Mouse (Mus musculus) ES-CJ7 (cell line): ENCODE data around the gene Bicdl1.
A peak's percentile ranks its signal among the peaks of the same experiment; 100 is the strongest.

Source experiments
- DNase-seq: peaks from one replicate; pipeline ENCODE4 v3.0.0; 2011; ENCODE audit warnings: low read depth, low spot score

Bicdl1 gene

GRCm38 (mm10) chr5:115726019-115726418, 5.4 kb downstream of the Bicdl1 start:
- DNase-seq, result no peak

GRCm38 (mm10) chr5:115724422-115724821, 7.0 kb downstream of the Bicdl1 start:
- no peak for DNase-seq

GRCm38 (mm10) chr5:115722188-115722959, 9.0 kb downstream of the Bicdl1 start:
- no peak for DNase-seq

GRCm38 (mm10) chr5:115720761-115721160, 10.7 kb downstream of the Bicdl1 start:
- DNase-seq, result no peak

GRCm38 (mm10) chr5:115717693-115718092, 13.7 kb downstream of the Bicdl1 start:
- no peak for DNase-seq

- DNase-seq, result no peak
Measured at GRCm38 (mm10) chr5:115717106-115717505, 14.3 kb downstream of the Bicdl1 start.

GRCm38 (mm10) chr5:115716426-115716825, 15.0 kb downstream of the Bicdl1 start:
- no peak for DNase-seq

GRCm38 (mm10) chr5:115714761-115715160, 16.7 kb downstream of the Bicdl1 start:
- DNase-seq, result no peak

GRCm38 (mm10) chr5:115712487-115712886, 18.9 kb downstream of the Bicdl1 start:
- DNase-seq, result no peak

GRCm38 (mm10) chr5:115711636-115712419, 19.6 kb downstream of the Bicdl1 start:
- no peak for DNase-seq

GRCm38 (mm10) chr5:115710171-115710570, 21.2 kb downstream of the Bicdl1 start:
- DNase-seq, result no peak

- no peak for DNase-seq
Measured at GRCm38 (mm10) chr5:115708930-115709329, 22.5 kb downstream of the Bicdl1 start.

- peak; percentile 17 for DNase-seq
Measured at GRCm38 (mm10) chr5:115701981-115702380, 29.4 kb downstream of the Bicdl1 start.

- no peak for DNase-seq
Measured at GRCm38 (mm10) chr5:115701215-115701614, 30.2 kb downstream of the Bicdl1 start.

GRCm38 (mm10) chr5:115696811-115697210, 34.6 kb downstream of the Bicdl1 start:
- no peak for DNase-seq

- no peak for DNase-seq
Measured at GRCm38 (mm10) chr5:115695191-115695770, 36.1 kb downstream of the Bicdl1 start.

GRCm38 (mm10) chr5:115693271-115693670, 38.1 kb downstream of the Bicdl1 start:
- DNase-seq, result peak; percentile 17

GRCm38 (mm10) chr5:115686716-115687115, 44.7 kb downstream of the Bicdl1 start:
- no peak for DNase-seq

GRCm38 (mm10) chr5:115685126-115685525, 46.3 kb downstream of the Bicdl1 start:
- no peak for DNase-seq

GRCm38 (mm10) chr5:115671846-115672245, 59.6 kb downstream of the Bicdl1 start:
- DNase-seq, result no peak

- no peak for DNase-seq
Measured at GRCm38 (mm10) chr5:115670406-115670805, 61.0 kb downstream of the Bicdl1 start.

GRCm38 (mm10) chr5:115669974-115670373, 61.4 kb downstream of the Bicdl1 start:
- DNase-seq, result no peak
